Mouse (Mus musculus) cerebellum, postnatal 25 days (tissue): ENCODE results near the gene Gtf2f1.
A peak's percentile ranks its signal among the peaks of the same experiment; 100 is the strongest.

Source experiments
- DNase-seq, 2 experiments: peaks; one replicate each; pipeline ENCODE4 v3.0.0; 2021; ENCODE audit warnings: mixed read lengths in 2 of 2

Gene Gtf2f1

GRCm38 (mm10) chr17:57003994-57004393, 7.1 kb downstream of the Gtf2f1 start:
- DNase-seq: no peak

GRCm38 (mm10) chr17:57001228-57001627, 9.9 kb downstream of the Gtf2f1 start:
- no peak for DNase-seq

- no peak for DNase-seq
Measured at GRCm38 (mm10) chr17:56999968-57000609, 11.0 kb downstream of the Gtf2f1 start, which contains the start of gene Pspn. Gene Pspn (minus strand): TSS chr17:57000018.

- DNase-seq: no peak
Measured at GRCm38 (mm10) chr17:56999414-56999813, 11.7 kb downstream of the Gtf2f1 start.

- peak; percentile 93 to 95 for DNase-seq
Measured at GRCm38 (mm10) chr17:56997029-56997667, 13.9 kb downstream of the Gtf2f1 start, which contains the start of gene Alkbh7. Gene Alkbh7 (plus strand): TSS chr17:56997339.

GRCm38 (mm10) chr17:56996506-56996905, 14.6 kb downstream of the Gtf2f1 start:
- no peak for DNase-seq

GRCm38 (mm10) chr17:56995046-56995445, 16.0 kb downstream of the Gtf2f1 start:
- no peak for DNase-seq

GRCm38 (mm10) chr17:56990966-56991365, 20.1 kb downstream of the Gtf2f1 start:
- DNase-seq: peak in 1 of 2 experiments; percentile 4

- DNase-seq: peak; percentile 93 to 96
Measured at GRCm38 (mm10) chr17:56990115-56990746, 20.9 kb downstream of the Gtf2f1 start, which contains the start of gene Clpp. Gene Clpp (plus strand): TSS chr17:56990305.

- DNase-seq: peak in 1 of 2 experiments; percentile 82
Measured at GRCm38 (mm10) chr17:56989467-56990114, 21.5 kb downstream of the Gtf2f1 start.

GRCm38 (mm10) chr17:56988921-56989430, 22.1 kb downstream of the Gtf2f1 start:
- peak in 1 of 2 experiments; percentile 3 for DNase-seq

- DNase-seq: peak in 1 of 2 experiments; percentile 13
Measured at GRCm38 (mm10) chr17:56988441-56988840, 22.6 kb downstream of the Gtf2f1 start.

- DNase-seq: no peak
Measured at GRCm38 (mm10) chr17:56986105-56986805, 24.8 kb downstream of the Gtf2f1 start.

- no peak for DNase-seq
Measured at GRCm38 (mm10) chr17:56985656-56986055, 25.4 kb downstream of the Gtf2f1 start.

GRCm38 (mm10) chr17:56984886-56985285, 26.2 kb downstream of the Gtf2f1 start:
- no peak for DNase-seq

- no peak for DNase-seq
Measured at GRCm38 (mm10) chr17:56982013-56982412, 29.1 kb downstream of the Gtf2f1 start, which contains the start of gene Acer1. Gene Acer1 (minus strand): TSS chr17:56982126.

- no peak for DNase-seq
Measured at GRCm38 (mm10) chr17:56981049-56981448, 30.0 kb downstream of the Gtf2f1 start.

GRCm38 (mm10) chr17:56979524-56979923, 31.6 kb downstream of the Gtf2f1 start:
- DNase-seq: no peak

GRCm38 (mm10) chr17:56976531-56977390, 34.3 kb downstream of the Gtf2f1 start:
- DNase-seq: no peak

- no peak for DNase-seq
Measured at GRCm38 (mm10) chr17:56975391-56975790, 35.7 kb downstream of the Gtf2f1 start.

- no peak for DNase-seq
Measured at GRCm38 (mm10) chr17:56974708-56975240, 36.3 kb downstream of the Gtf2f1 start.
